Mouse (Mus musculus) bone marrow macrophage, adult 2 months (primary cell): ENCODE measurements at regions not wholly inside any gene's neighbourhood (a gene's known extent, or its start where the extent isn't known, plus 50 kb on each side); places are given as distances from the start of the nearest gene placed in this dataset.

Source experiments
- CTCF ChIP-seq: IDR thresholded peaks from 2 replicates; pipeline ENCODE4 v1.5.1; 2012; ENCODE audit warnings: low read depth, mild to moderate bottlenecking, low read length, moderate library complexity
- POLR2A ChIP-seq: IDR thresholded peaks from 2 replicates; pipeline ENCODE4 v1.6.1; 2012; ENCODE audit warnings: mild to moderate bottlenecking, low read depth, low read length, borderline replicate concordance

DNA sequence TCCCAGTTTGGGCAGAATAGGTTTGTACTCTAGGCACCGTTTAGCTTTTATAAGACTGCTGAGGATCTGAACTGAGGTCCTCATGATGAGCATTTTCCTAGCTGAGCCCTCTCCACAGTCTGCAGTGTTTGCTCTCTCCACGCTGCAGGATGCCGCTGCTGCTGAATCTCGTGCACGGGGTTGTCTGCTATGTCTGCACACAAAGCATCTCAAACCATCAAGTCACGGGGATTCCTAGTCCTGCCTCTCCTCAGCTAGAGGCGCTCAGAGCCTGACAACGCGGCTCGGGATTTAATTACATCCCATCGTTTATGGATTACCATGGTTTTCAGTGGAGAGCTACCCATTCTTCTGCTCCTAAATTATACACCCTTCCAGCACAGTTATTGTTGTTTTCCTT lies 175.6 kb downstream of the Rnf144b start:
- TF ChIP-seq CTCF, result no peak
- no peak for TF ChIP-seq POLR2A
